Mouse (Mus musculus) intestine, embryonic 16.5 days (tissue): ENCODE measurements around the gene Bmf. TPM values are rescaled to one million over a fixed set of nuclear protein-coding genes. Genes with fewer than 3 reads are reported as not detected.

Experiments
- ATAC-seq: fragments of 200-750 bp; cut with Nextera tagmentation; 2 replicates; pipeline ENCODE4 v1.8.0; 2017; ENCODE audit warnings: moderate TSS enrichment, moderate library complexity
- H3K27ac ChIP-seq: fragments of 300-500 bp; sonication (generic); 2 replicates; pipeline ENCODE4 v1.5.1; 2014; ENCODE audit warnings: mild to moderate bottlenecking, low read length
- H3K27me3 ChIP-seq: fragments of 300-500 bp; sonication (generic); replicated peaks from 2 replicates; pipeline ENCODE4 v1.6.1; 2014; ENCODE audit warnings: low read length, control low read depth, mixed read lengths; ENCODE audit not compliant: control insufficient read depth, insufficient read depth
- H3K36me3 ChIP-seq: fragments of 300-500 bp; sonication (generic); 2 replicates; pipeline ENCODE4 v1.6.1; 2014; ENCODE audit warnings: low read length, control low read depth; ENCODE audit not compliant: control insufficient read depth, insufficient read depth
- H3K4me1 ChIP-seq: fragments of 300-500 bp; sonication (generic); 2 replicates; pipeline ENCODE4 v1.6.1; 2014; ENCODE audit warnings: low read length, control low read depth, mixed read lengths; ENCODE audit not compliant: control insufficient read depth, insufficient read depth
- H3K4me2 ChIP-seq: fragments of 300-500 bp; sonication (generic); 2 replicates; pipeline ENCODE4 v1.6.1; 2014; ENCODE audit warnings: low read depth, low read length, control low read depth
- H3K4me3 ChIP-seq: fragments of 300-500 bp; sonication (generic); 2 replicates; pipeline ENCODE4 v1.5.1; 2014; ENCODE audit warnings: mild to moderate bottlenecking, low read length
- H3K9ac ChIP-seq: fragments of 300-500 bp; sonication (generic); 2 replicates; pipeline ENCODE4 v1.6.1; 2014; ENCODE audit warnings: low read depth, low read length
- H3K9me3 ChIP-seq: fragments of 300-500 bp; sonication (generic); 2 replicates; pipeline ENCODE4 v1.6.1; 2016; ENCODE audit warnings: low read length, control low read depth; ENCODE audit not compliant: control insufficient read depth
- WGBS: fragments of 180-500 bp; shearing (Covaris S2); extraction: QIAGEN DNeasy Blood & Tissue Kit; methylation state at CpG from one replicate; pipeline ENCODE4 v1.1.7; 2014; 5-methylcytosine and 5-hydroxymethylcytosine counted together
- polyA plus RNA-seq: library from polyadenylated mRNA; unstranded; fragments of >200 nt; fragmentation: Nextera tagmentation; extraction: Ambion mirVana; gene quantifications from 2 replicates; pipeline ENCODE4 v1.2.1, GENCODE M21; 2015

Gene Bmf
- polyA plus RNA-seq, 1 experiment from 2014 or later = 2.3 TPM

GRCm38 (mm10) chr2:118539040-118539439 lies 10.4 kb downstream of the Bmf start:
- Histone ChIP-seq H3K9ac (no peak overlapping the region), H3K9me3 (no peaks in the 10 kb centered on the region), H3K4me3 (no peak overlapping the region), H3K27me3 (no peaks in the 10 kb centered on the region), H3K4me2 (no peak overlapping the region), H3K36me3 (0 out of 2 replicates have a peak, but pooled peaks cover 3% of the 10 kb centered on the region), H3K27ac (peak overlapping the region; percentile 13; the same call in 1 of the 2 replicates), H3K4me1 (peaks cover 62% of the 10 kb centered on the region)
- no peak for ATAC-seq
- WGBS = 83% methylated on average over 8 of the region's 8 CpGs

- 27% methylated on average over 4 of the region's 4 CpGs for WGBS
- Histone ChIP-seq H3K27me3 (no peaks in the 10 kb centered on the region), H3K9ac (no peak overlapping the region), H3K9me3 (no peaks in the 10 kb centered on the region), H3K4me3 (no peak overlapping the region), H3K27ac (no peak overlapping the region), H3K4me2 (no peak overlapping the region), H3K36me3 (0 out of 2 replicates have a peak, but pooled peaks cover 3% of the 10 kb centered on the region), H3K4me1 (peaks cover 60% of the 10 kb centered on the region)
- no peak for ATAC-seq
Observed at GRCm38 (mm10) chr2:118537226-118537625, 12.3 kb downstream of the Bmf start.

- 42% methylated on average over 8 of the region's 8 CpGs for WGBS
- H3K4me3 ChIP-seq = no peak overlapping the region
- H3K27ac ChIP-seq = peak overlapping the region; percentile 55
- ATAC-seq = no peak
- H3K36me3 ChIP-seq = peaks cover 5% of the 10 kb centered on the region; the same call in 1 of the 2 replicates
- H3K9ac ChIP-seq = no peak overlapping the region
- no peaks in the 10 kb centered on the region for H3K9me3 ChIP-seq
- H3K4me1 ChIP-seq = peaks cover 61% of the 10 kb centered on the region
- H3K27me3 ChIP-seq = no peaks in the 10 kb centered on the region
- H3K4me2 ChIP-seq = no peak overlapping the region
Observed at GRCm38 (mm10) chr2:118536553-118536952, 12.9 kb downstream of the Bmf start.

- no peaks in the 10 kb centered on the region for H3K27me3 ChIP-seq
- no peaks in the 10 kb centered on the region for H3K9me3 ChIP-seq
- no peak overlapping the region for H3K9ac ChIP-seq
- H3K4me1 ChIP-seq = peaks cover 60% of the 10 kb centered on the region
- peak overlapping the region; percentile 55 for H3K27ac ChIP-seq
- no peak overlapping the region for H3K4me2 ChIP-seq
- 69% methylated on average over 6 of the region's 6 CpGs for WGBS
- H3K36me3 ChIP-seq = peaks cover 5% of the 10 kb centered on the region; the same call in 1 of the 2 replicates
- ATAC-seq = no peak
- no peak overlapping the region for H3K4me3 ChIP-seq
Observed at GRCm38 (mm10) chr2:118536111-118536510, 13.4 kb downstream of the Bmf start.

- no peak for ATAC-seq
- Histone ChIP-seq H3K4me1 (peaks cover 58% of the 10 kb centered on the region), H3K4me2 (no peak overlapping the region), H3K27ac (peak overlapping the region; percentile 71), H3K36me3 (peaks cover 5% of the 10 kb centered on the region; the same call in 1 of the 2 replicates), H3K9me3 (no peaks in the 10 kb centered on the region), H3K27me3 (no peaks in the 10 kb centered on the region), H3K9ac (peak overlapping the region; percentile 34; the same call in 1 of the 2 replicates), H3K4me3 (no peak overlapping the region)
- WGBS = 46% methylated on average over 6 of the region's 6 CpGs
Observed at GRCm38 (mm10) chr2:118533969-118534368, 15.5 kb downstream of the Bmf start.

- Histone ChIP-seq H3K4me2 (no peak overlapping the region), H3K4me3 (no peak overlapping the region), H3K36me3 (peaks cover 2% of the 10 kb centered on the region; the same call in 1 of the 2 replicates), H3K4me1 (peaks cover 58% of the 10 kb centered on the region), H3K9ac (peak overlapping the region; percentile 42), H3K27ac (peak overlapping the region; percentile 90), H3K9me3 (no peaks in the 10 kb centered on the region), H3K27me3 (no peaks in the 10 kb centered on the region)
- peak; percentile 66 for ATAC-seq
- WGBS = 7% methylated on average over 6 of the region's 6 CpGs
Observed at GRCm38 (mm10) chr2:118532855-118533675, 16.4 kb downstream of the Bmf start.

DNA sequence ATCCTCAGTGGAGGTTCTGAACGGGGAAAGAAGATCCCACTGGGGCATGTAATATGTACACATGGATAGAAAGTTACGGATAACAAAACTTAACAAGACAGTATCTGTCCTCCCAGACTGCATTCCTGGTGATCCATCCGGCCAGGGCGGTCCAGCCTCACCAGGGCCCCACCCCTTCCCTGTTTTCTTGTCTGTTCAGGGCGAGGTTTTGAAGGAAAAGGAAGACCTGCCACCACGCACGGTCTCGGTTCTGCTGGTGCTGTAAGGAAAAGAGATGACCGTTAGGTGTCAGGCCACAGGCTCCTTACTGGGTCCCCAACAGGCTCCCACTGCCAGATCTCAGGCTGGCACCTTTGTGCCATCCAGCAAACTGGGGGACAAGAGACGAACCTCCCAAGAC lies 17.1 kb downstream of the Bmf start:
- H3K4me2 ChIP-seq = no peak overlapping the region
- H3K27me3 ChIP-seq = no peaks in the 10 kb centered on the region
- WGBS = 24% methylated on average over 10 of the region's 10 CpGs
- H3K27ac ChIP-seq = peak overlapping the region; percentile 90
- peak overlapping the region; percentile 42; the same call in 1 of the 2 replicates for H3K9ac ChIP-seq
- peaks cover 56% of the 10 kb centered on the region for H3K4me1 ChIP-seq
- peaks cover 2% of the 10 kb centered on the region; the same call in 1 of the 2 replicates for H3K36me3 ChIP-seq
- no peak overlapping the region for H3K4me3 ChIP-seq
- no peaks in the 10 kb centered on the region for H3K9me3 ChIP-seq
- peak; percentile 29 for ATAC-seq

DNA sequence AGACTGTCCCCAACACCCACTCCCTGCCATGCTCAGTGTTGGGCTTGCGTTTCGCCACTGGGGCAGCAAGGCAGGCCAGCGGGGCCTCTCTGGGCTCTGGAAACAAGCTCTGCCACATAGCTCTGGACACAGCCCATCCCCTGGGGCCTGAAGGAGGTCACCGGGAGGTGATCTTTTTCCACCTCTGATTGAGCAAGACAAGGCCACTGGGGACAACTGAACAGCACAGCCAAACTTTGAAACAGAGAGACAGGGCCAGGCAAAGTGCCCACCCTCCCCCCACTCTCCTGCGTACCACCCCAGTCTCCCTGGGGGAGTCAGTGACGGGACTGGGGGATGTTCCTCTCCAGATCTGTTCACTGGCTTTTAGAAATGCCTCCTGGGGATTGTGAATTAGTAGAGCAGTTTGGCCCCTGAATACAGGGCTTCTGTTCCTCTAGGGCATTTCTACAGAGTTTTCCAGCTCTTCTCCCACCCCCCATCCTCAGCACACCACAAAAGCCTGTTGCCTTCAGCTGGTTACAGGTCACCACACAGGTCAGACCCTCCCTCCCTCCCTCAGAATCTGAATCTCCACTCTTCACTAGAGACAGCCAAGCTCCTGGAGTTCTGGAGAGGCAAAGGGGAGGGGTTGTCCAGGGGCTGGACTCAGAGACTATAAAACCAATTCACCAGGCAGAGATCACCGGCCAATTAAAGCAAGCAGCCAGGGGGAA lies 19.9 kb downstream of the Bmf start:
- H3K36me3 ChIP-seq = peaks cover 2% of the 10 kb centered on the region; the same call in 1 of the 2 replicates
- no peaks in the 10 kb centered on the region for H3K27me3 ChIP-seq
- WGBS = 31% methylated on average over 7 of the region's 7 CpGs
- peak; percentile 21; the same call in 1 of the 2 replicates for ATAC-seq
- H3K4me2 ChIP-seq = no peak overlapping the region
- no peak overlapping the region; the same call in 1 of the 2 replicates for H3K9ac ChIP-seq
- no peak overlapping the region for H3K4me3 ChIP-seq
- no peak overlapping the region for H3K27ac ChIP-seq
- H3K4me1 ChIP-seq = peaks cover 43% of the 10 kb centered on the region
- H3K9me3 ChIP-seq = no peaks in the 10 kb centered on the region

- H3K4me1 ChIP-seq = peaks cover 33% of the 10 kb centered on the region
- WGBS = 85% methylated on average over 5 of the region's 5 CpGs
Observed at GRCm38 (mm10) chr2:118526545-118526944, 22.9 kb downstream of the Bmf start.

More at GRCm38 (mm10) chr2:118526545-118526944, 22.9 kb downstream of the Bmf start:
- Histone ChIP-seq H3K27ac (no peak overlapping the region), H3K9me3 (no peaks in the 10 kb centered on the region), H3K36me3 (no peaks in the 10 kb centered on the region), H3K27me3 (no peaks in the 10 kb centered on the region), H3K9ac (no peak overlapping the region), H3K4me3 (no peak overlapping the region), H3K4me2 (no peak overlapping the region)
- no peak for ATAC-seq
